Mouse (Mus musculus) thymus, adult 2 months (tissue): ENCODE results near the gene Paqr5. TPM values are rescaled to one million over a fixed set of nuclear protein-coding genes. Genes with fewer than 3 reads are reported as not detected.

Experiments used
- DNase-seq: peaks from one replicate; pipeline ENCODE4 v3.0.0; 2021
- H3K27ac ChIP-seq: fragments of 200-500 bp; 2 replicates; pipeline ENCODE4 v1.5.1; 2012; ENCODE audit warnings: low read length, control low read depth; ENCODE audit not compliant: control insufficient read depth, insufficient read depth
- H3K27me3 ChIP-seq: fragments of 200-500 bp; 2 replicates; pipeline ENCODE4 v1.6.1; 2012; ENCODE audit warnings: mild to moderate bottlenecking, low read length, moderate library complexity, mixed read lengths; ENCODE audit not compliant: control insufficient read depth, insufficient read depth
- H3K36me3 ChIP-seq: fragments of 200-500 bp; 2 replicates; pipeline ENCODE4 v1.6.1; 2012; ENCODE audit warnings: mild to moderate bottlenecking, low read length, moderate library complexity; ENCODE audit not compliant: control insufficient read depth, insufficient read depth
- H3K4me1 ChIP-seq: fragments of 200-500 bp; replicated peaks from 2 replicates; pipeline ENCODE4 v1.6.1; 2012; ENCODE audit warnings: low read length; ENCODE audit not compliant: control insufficient read depth, insufficient read depth
- H3K4me3 ChIP-seq: fragments of 200-500 bp; 2 replicates; pipeline ENCODE4 v1.5.1; 2012; ENCODE audit warnings: mild to moderate bottlenecking, low read length, control low read depth, moderate library complexity; ENCODE audit not compliant: control insufficient read depth, insufficient read depth
- CTCF ChIP-seq: fragments of 200-500 bp; IDR thresholded peaks from 2 replicates; pipeline ENCODE4 v1.5.1; 2012; ENCODE audit warnings: mild to moderate bottlenecking, control low read depth, low read length, moderate library complexity, borderline replicate concordance; ENCODE audit not compliant: control insufficient read depth, poor library complexity, insufficient read depth; ENCODE audit errors: extremely low read depth
- POLR2A ChIP-seq: fragments of 200-500 bp; IDR thresholded peaks from 2 replicates; pipeline ENCODE4 v1.6.1; 2012; ENCODE audit warnings: mild to moderate bottlenecking, low read length, control low read depth, moderate library complexity; ENCODE audit not compliant: control insufficient read depth, poor library complexity, insufficient read depth; ENCODE audit errors: extremely low read depth
- WGBS: fragments of 180-500 bp; shearing (Covaris S2); methylation state at CpG from one replicate; pipeline ENCODE4 v1.1.7; 2018; 5-methylcytosine and 5-hydroxymethylcytosine counted together
- polyA plus RNA-seq: library from polyadenylated mRNA; depleted of rRNA; stranded (reverse); fragments of >200 nt; gene quantifications from 2 replicates; pipeline ENCODE4 v1.2.3, GENCODE M21; 2012

The Paqr5 gene
- polyA plus RNA-seq, 1 experiment = 5.3 TPM

GRCm38 (mm10) chr9:61977258-61977945 is 49.3 kb downstream of the Paqr5 start:
- WGBS = 89% methylated on average over 13 of the region's 13 CpGs
- H3K27ac ChIP-seq = no peak overlapping the region
- no peak for DNase-seq
- H3K4me3 ChIP-seq = no peak overlapping the region
- H3K4me1 ChIP-seq = no peaks in the 10 kb centered on the region
- no peaks in the 10 kb centered on the region for H3K36me3 ChIP-seq
- no peak for TF ChIP-seq CTCF
- no peak for TF ChIP-seq POLR2A
- no peaks in the 10 kb centered on the region for H3K27me3 ChIP-seq

- H3K4me1 ChIP-seq = peaks cover 7% of the 10 kb centered on the region; the same call in 1 of the 2 replicates
- no peaks in the 10 kb centered on the region for H3K36me3 ChIP-seq
- H3K27me3 ChIP-seq = no peaks in the 10 kb centered on the region
- no peak for DNase-seq
- H3K4me3 ChIP-seq = no peak overlapping the region
- H3K27ac ChIP-seq = no peak overlapping the region
- WGBS = 95% methylated on average over 9 of the region's 9 CpGs
- TF ChIP-seq POLR2A (no peak), CTCF (no peak)
Observed at GRCm38 (mm10) chr9:61972031-61972430, 54.6 kb downstream of the Paqr5 start.

GRCm38 (mm10) chr9:61971045-61971444 is 55.6 kb downstream of the Paqr5 start:
- H3K27me3 ChIP-seq = no peaks in the 10 kb centered on the region
- no peak for TF ChIP-seq CTCF
- TF ChIP-seq POLR2A = no peak
- H3K4me3 ChIP-seq = no peak overlapping the region
- peaks cover 7% of the 10 kb centered on the region; the same call in 1 of the 2 replicates for H3K4me1 ChIP-seq
- H3K36me3 ChIP-seq = no peaks in the 10 kb centered on the region
- DNase-seq = no peak
- WGBS = 10% methylated on average over 3 of the region's 3 CpGs
- H3K27ac ChIP-seq = no peak overlapping the region

GRCm38 (mm10) chr9:61967357-61967756 is 59.3 kb downstream of the Paqr5 start:
- DNase-seq = no peak
- Histone ChIP-seq H3K4me3 (no peak overlapping the region), H3K27me3 (no peaks in the 10 kb centered on the region), H3K36me3 (no peaks in the 10 kb centered on the region), H3K4me1 (peaks cover 23% of the 10 kb centered on the region), H3K27ac (no peak overlapping the region)
- WGBS = 87% methylated on average over 10 of the region's 10 CpGs
- TF ChIP-seq POLR2A (no peak), CTCF (no peak)

GRCm38 (mm10) chr9:61965987-61966386 is 60.7 kb downstream of the Paqr5 start:
- Histone ChIP-seq H3K27ac (no peak overlapping the region), H3K36me3 (no peaks in the 10 kb centered on the region), H3K27me3 (no peaks in the 10 kb centered on the region), H3K4me3 (no peak overlapping the region), H3K4me1 (peaks cover 33% of the 10 kb centered on the region)
- WGBS = 78% methylated on average over 7 of the region's 7 CpGs
- no peak for DNase-seq
- TF ChIP-seq CTCF (no peak), POLR2A (no peak)

GRCm38 (mm10) chr9:61965411-61965930 is 61.2 kb downstream of the Paqr5 start:
- H3K4me1 ChIP-seq = peaks cover 34% of the 10 kb centered on the region
- WGBS = 2% methylated on average over 4 of the region's 4 CpGs
- H3K27ac ChIP-seq = peak overlapping the region; percentile 15; the same call in 1 of the 2 replicates
- peak; percentile 81 for DNase-seq
- TF ChIP-seq CTCF (peak; percentile 47; the same call in 1 of the 2 replicates), POLR2A (no peak)
- H3K36me3 ChIP-seq = no peaks in the 10 kb centered on the region
- H3K27me3 ChIP-seq = no peaks in the 10 kb centered on the region
- no peak overlapping the region for H3K4me3 ChIP-seq
